Mouse (Mus musculus): ENCODE results near the gene Gm9639. TPM values are rescaled to one million over a fixed set of nuclear protein-coding genes. Genes with fewer than 3 reads are reported as not detected.
"Not testable (repeated sequence)": the region's sequence is repeated elsewhere in the genome, so short reads cannot be mapped to it uniquely, and the experiment has no call there.

Gene Gm9639
- polyA plus RNA-seq, 1 experiment from 2014 or later: not detected

- H3K4me3 ChIP-seq (ENCODE audit: low read depth, low read length); DNase-seq (ENCODE audit: low spot score, missing footprints); H3K9me3 ChIP-seq (ENCODE audit: control insufficient read depth, low read length); H3K4me2 ChIP-seq; H3K36me3 ChIP-seq (ENCODE audit: control insufficient read depth, insufficient read depth, low read length); H3K27ac ChIP-seq (ENCODE audit: low read depth, low read length); H3K4me1 ChIP-seq (ENCODE audit: control insufficient read depth, insufficient read depth, low read length); H3K27me3 ChIP-seq (ENCODE audit: control insufficient read depth, insufficient read depth, low read length); ATAC-seq (ENCODE audit: low FRiP score); H3K9ac ChIP-seq (ENCODE audit: low read length): not testable (repeated sequence)
- 75% methylated on average over 1 of the region's 3 CpGs for WGBS
Observed at GRCm38 (mm10) chr10:77772142-77772541, 22.7 kb downstream of the Gm9639 start.

- not testable (repeated sequence) for DNase-seq (ENCODE audit: low spot score, missing footprints); H3K9me3 ChIP-seq (ENCODE audit: control insufficient read depth, low read length); ATAC-seq (ENCODE audit: low FRiP score); H3K9ac ChIP-seq (ENCODE audit: low read length); H3K4me2 ChIP-seq; H3K36me3 ChIP-seq (ENCODE audit: control insufficient read depth, insufficient read depth, low read length); H3K4me1 ChIP-seq (ENCODE audit: control insufficient read depth, insufficient read depth, low read length); H3K4me3 ChIP-seq (ENCODE audit: low read depth, low read length); H3K27ac ChIP-seq (ENCODE audit: low read depth, low read length); H3K27me3 ChIP-seq (ENCODE audit: control insufficient read depth, insufficient read depth, low read length)
- no CpG with 5 or more reads among the region's 1 CpGs for WGBS
Observed at GRCm38 (mm10) chr10:77771225-77771624, 23.7 kb downstream of the Gm9639 start, which contains the start of gene Gm3238. Gene Gm3238 (minus strand): TSS chr10:77771325.

- no peak for DNase-seq (ENCODE audit: low spot score, missing footprints)
- Histone ChIP-seq H3K4me3 (ENCODE audit: low read depth, low read length) (no peak overlapping the region), H3K36me3 (ENCODE audit: control insufficient read depth, insufficient read depth, low read length) (no peaks in the 10 kb centered on the region), H3K4me1 (ENCODE audit: control insufficient read depth, insufficient read depth, low read length) (no peaks in the 10 kb centered on the region), H3K4me2 (no peak overlapping the region), H3K9me3 (ENCODE audit: control insufficient read depth, low read length) (no peaks in the 10 kb centered on the region), H3K27me3 (ENCODE audit: control insufficient read depth, insufficient read depth, low read length) (no peaks in the 10 kb centered on the region), H3K9ac (ENCODE audit: low read length) (no peak overlapping the region), H3K27ac (ENCODE audit: low read depth, low read length) (no peak overlapping the region)
- 74% methylated on average over 1 of the region's 1 CpGs for WGBS
- ATAC-seq (ENCODE audit: low FRiP score): no peak
Observed at GRCm38 (mm10) chr10:77769727-77770126, 25.1 kb downstream of the Gm9639 start.

- H3K27ac ChIP-seq (ENCODE audit: low read depth, low read length); ATAC-seq (ENCODE audit: low FRiP score); H3K9me3 ChIP-seq (ENCODE audit: control insufficient read depth, low read length); H3K27me3 ChIP-seq (ENCODE audit: control insufficient read depth, insufficient read depth, low read length); H3K4me2 ChIP-seq; DNase-seq (ENCODE audit: low spot score, missing footprints); H3K36me3 ChIP-seq (ENCODE audit: control insufficient read depth, insufficient read depth, low read length); H3K9ac ChIP-seq (ENCODE audit: low read length); H3K4me3 ChIP-seq (ENCODE audit: low read depth, low read length); H3K4me1 ChIP-seq (ENCODE audit: control insufficient read depth, insufficient read depth, low read length): not testable (repeated sequence)
- no CpG with 5 or more reads among the region's 1 CpGs for WGBS
Observed at GRCm38 (mm10) chr10:77759582-77759981, 35.3 kb downstream of the Gm9639 start, which contains the start of gene Gm3233. Gene Gm3233 (minus strand): TSS chr10:77759682.

- Histone ChIP-seq H3K4me1 (ENCODE audit: control insufficient read depth, insufficient read depth, low read length) (no peaks in the 10 kb centered on the region), H3K27ac (ENCODE audit: low read depth, low read length) (no peak overlapping the region), H3K4me3 (ENCODE audit: low read depth, low read length) (no peak overlapping the region), H3K4me2 (no peak overlapping the region), H3K9me3 (ENCODE audit: control insufficient read depth, low read length) (no peaks in the 10 kb centered on the region), H3K36me3 (ENCODE audit: control insufficient read depth, insufficient read depth, low read length) (no peaks in the 10 kb centered on the region), H3K9ac (ENCODE audit: low read length) (no peak overlapping the region), H3K27me3 (ENCODE audit: control insufficient read depth, insufficient read depth, low read length) (no peaks in the 10 kb centered on the region)
- no peak for ATAC-seq (ENCODE audit: low FRiP score)
- no peak for DNase-seq (ENCODE audit: low spot score, missing footprints)
Observed at GRCm38 (mm10) chr10:77753448-77753847, 41.4 kb downstream of the Gm9639 start.

GRCm38 (mm10) chr10:77752312-77752711 is 42.6 kb downstream of the Gm9639 start:
- 57% methylated on average over 3 of the region's 3 CpGs for WGBS
- H3K4me2 ChIP-seq; H3K4me1 ChIP-seq (ENCODE audit: control insufficient read depth, insufficient read depth, low read length); DNase-seq (ENCODE audit: low spot score, missing footprints); H3K9me3 ChIP-seq (ENCODE audit: control insufficient read depth, low read length); H3K27me3 ChIP-seq (ENCODE audit: control insufficient read depth, insufficient read depth, low read length); H3K4me3 ChIP-seq (ENCODE audit: low read depth, low read length); ATAC-seq (ENCODE audit: low FRiP score); H3K9ac ChIP-seq (ENCODE audit: low read length); H3K27ac ChIP-seq (ENCODE audit: low read depth, low read length); H3K36me3 ChIP-seq (ENCODE audit: control insufficient read depth, insufficient read depth, low read length): not testable (repeated sequence)

GRCm38 (mm10) chr10:77751254-77751653 is 43.6 kb downstream of the Gm9639 start, which contains the start of gene Gm9736:
Gene Gm9736 (minus strand): TSS chr10:77751354.
- DNase-seq (ENCODE audit: low spot score, missing footprints); H3K9ac ChIP-seq (ENCODE audit: low read length); H3K4me2 ChIP-seq; H3K4me1 ChIP-seq (ENCODE audit: control insufficient read depth, insufficient read depth, low read length); H3K4me3 ChIP-seq (ENCODE audit: low read depth, low read length); ATAC-seq (ENCODE audit: low FRiP score); H3K27ac ChIP-seq (ENCODE audit: low read depth, low read length); H3K27me3 ChIP-seq (ENCODE audit: control insufficient read depth, insufficient read depth, low read length); H3K9me3 ChIP-seq (ENCODE audit: control insufficient read depth, low read length); H3K36me3 ChIP-seq (ENCODE audit: control insufficient read depth, insufficient read depth, low read length): not testable (repeated sequence)
- 70% methylated on average over 1 of the region's 1 CpGs for WGBS

- DNase-seq (ENCODE audit: low spot score, missing footprints); ATAC-seq (ENCODE audit: low FRiP score); H3K27me3 ChIP-seq (ENCODE audit: control insufficient read depth, insufficient read depth, low read length); H3K27ac ChIP-seq (ENCODE audit: low read depth, low read length); H3K4me2 ChIP-seq; H3K4me3 ChIP-seq (ENCODE audit: low read depth, low read length); H3K9ac ChIP-seq (ENCODE audit: low read length); H3K4me1 ChIP-seq (ENCODE audit: control insufficient read depth, insufficient read depth, low read length); H3K9me3 ChIP-seq (ENCODE audit: control insufficient read depth, low read length); H3K36me3 ChIP-seq (ENCODE audit: control insufficient read depth, insufficient read depth, low read length): not testable (repeated sequence)
- WGBS: 59% methylated on average over 1 of the region's 1 CpGs
Observed at GRCm38 (mm10) chr10:77750686-77751085, 44.2 kb downstream of the Gm9639 start.

All from midbrain, embryonic 11.5 days (tissue).